Mouse (Mus musculus) spleen, postnatal 36 days (tissue): ENCODE data around the gene Vars.
"Not testable (repeated sequence)": the region's sequence is repeated elsewhere in the genome, so short reads cannot be mapped to it uniquely, and the experiment has no call there.

Experiments used
- DNase-seq, 2 experiments: peaks; one replicate each; pipeline ENCODE4 v3.0.0; 2022; ENCODE audit warnings: low spot score in 2 of 2, mixed read lengths in 1 of 2

Gene Vars

DNA sequence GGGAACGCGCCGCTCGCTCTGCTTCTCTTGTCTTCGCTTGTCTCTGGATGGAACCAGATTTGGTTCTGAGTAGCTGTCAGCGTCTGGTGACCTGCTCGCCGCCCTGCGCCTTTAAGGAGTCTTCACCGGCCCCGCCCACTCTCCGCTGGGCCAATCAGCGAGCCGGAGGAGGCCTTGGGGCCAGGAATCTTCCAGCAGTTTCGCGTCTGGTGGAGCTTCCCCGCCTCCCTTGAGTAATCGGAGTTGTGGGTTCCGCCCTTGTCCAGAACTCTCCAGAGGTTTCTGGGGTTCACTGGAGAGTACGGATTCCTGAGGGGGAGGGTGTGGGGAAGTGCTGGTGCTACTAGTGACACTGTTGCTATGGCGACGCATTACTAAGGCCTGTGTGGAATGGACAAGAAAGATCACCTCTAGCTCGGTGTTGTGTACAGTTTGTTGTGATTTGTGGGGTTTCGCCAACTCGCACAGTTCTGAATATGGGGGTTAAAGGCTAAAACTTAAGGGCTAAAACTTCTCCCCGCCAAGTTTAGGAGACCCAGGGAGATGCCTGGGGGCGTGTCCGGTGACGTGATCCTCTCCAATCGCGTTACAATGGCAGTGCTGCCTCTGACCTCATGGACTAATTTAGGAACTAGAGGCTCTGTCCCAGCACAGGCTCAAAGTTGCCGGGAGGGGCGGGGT is 28.6 kb upstream of the Vars start, which contains the start of the genes Hspa1a and Hspa1l:
Gene Hspa1a, minus strand, starts transcription at position 88 of the 681 bp plus-strand sequence.
Gene Hspa1l, plus strand, starts transcription at position 635 of the 681 bp plus-strand sequence.
- DNase-seq, result peak; percentile 64 to 67

DNA sequence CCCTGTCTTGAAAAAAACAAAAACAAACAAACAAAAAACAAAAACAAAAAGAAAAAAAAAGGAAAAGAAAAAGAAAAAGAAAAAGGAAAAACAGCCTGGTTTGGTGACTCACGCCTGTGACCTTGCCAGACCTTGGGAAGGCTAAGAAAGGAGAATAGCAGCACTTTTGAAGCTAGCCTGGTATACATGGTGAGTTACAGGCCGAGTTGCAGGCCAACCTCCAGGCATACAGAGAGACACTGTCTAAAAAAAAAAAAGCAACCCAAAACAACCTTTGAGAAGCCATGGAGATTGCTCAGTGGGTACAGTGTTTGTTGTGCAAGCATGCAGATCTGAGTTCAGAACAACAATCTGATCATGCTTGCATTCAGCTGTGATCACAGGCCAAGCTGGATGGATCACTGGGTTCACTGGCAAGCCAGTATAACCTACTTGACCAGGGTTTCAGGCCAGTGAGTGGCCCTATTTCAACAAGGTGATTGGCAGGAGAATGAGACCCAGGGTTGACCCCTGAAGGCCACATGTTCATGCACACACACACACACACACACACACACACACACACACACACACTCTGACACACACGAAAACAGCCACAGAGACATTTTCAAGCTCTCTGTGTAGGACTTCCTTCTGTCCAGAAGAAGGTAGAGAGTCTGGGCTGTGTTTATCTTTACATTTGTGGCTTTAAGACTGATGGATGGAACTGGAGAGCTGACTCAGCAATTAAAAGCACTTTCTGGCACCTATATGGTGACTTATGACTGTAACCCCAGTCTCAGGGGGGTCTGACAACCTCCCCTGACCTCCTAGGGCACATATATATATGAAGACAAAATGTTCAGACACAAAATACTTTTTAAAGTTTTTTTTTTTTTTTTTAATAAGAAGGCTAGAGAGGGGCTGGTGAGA is 24.9 kb upstream of the Vars start:
- no peak for DNase-seq

DNA sequence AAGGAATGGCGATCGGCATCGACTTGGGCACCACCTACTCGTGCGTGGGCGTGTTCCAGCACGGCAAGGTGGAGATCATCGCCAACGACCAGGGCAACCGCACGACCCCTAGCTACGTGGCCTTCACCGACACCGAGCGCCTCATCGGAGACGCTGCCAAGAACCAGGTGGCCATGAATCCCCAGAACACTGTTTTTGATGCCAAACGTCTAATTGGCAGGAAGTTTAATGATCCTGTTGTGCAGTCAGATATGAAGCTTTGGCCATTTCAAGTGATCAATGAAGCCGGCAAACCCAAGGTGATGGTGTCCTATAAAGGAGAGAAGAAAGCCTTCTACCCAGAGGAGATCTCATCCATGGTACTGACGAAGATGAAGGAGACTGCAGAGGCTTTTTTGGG is 23.8 kb upstream of the Vars start:
- no peak for DNase-seq

DNA sequence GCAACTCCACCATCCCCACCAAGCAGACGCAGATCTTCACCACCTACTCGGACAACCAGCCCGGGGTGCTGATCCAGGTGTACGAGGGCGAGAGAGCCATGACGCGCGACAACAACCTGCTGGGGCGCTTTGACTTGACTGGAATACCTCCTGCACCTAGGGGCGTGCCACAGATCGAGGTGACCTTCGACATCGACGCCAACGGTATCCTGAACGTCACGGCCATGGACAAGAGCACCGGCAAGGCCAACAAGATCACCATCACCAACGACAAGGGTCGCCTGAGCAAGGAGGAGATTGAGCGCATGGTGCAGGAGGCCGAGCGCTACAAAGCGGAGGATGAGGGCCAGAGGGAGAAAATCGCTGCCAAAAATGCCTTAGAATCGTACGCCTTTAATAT is 22.5 kb upstream of the Vars start:
- DNase-seq, result no peak

DNA sequence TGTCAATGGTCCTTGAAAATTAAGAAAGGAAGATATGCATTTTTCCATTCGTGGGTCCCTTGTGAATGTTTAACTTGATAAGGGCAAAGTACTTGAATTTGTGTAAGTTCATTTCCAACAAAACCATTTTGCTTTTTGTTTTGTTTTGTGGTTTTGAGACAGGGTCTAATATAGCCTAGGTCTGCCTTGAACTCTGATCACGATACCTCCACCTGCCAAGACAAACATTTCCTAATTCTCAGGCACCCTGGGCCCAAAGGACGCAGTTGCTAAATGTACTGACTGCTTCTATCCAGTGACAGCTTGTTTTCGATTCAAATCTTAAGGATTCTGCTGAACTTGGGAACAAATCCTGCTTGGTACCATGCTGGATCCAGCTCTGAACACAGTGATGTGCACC is 21.2 kb upstream of the Vars start:
- no peak for DNase-seq

DNA sequence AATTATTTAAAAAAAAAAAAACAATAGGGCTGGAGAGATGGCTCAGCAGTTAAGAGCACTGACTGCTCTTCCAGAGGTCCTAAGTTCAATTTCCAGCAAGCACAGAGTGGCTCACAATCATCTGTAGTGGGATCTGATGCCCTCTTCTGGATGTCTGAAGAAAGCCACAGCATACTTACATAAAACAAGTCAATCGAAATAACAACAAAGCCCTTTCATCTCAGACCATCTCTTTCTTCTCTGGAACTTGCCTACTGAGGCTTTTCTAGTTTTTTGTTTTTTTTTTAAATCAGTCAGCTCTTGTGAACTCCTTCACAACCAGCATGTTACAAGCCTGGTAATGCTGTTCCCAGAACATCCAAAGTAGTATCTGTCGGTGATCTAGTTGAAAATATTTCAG is 20.1 kb upstream of the Vars start:
- peak; percentile 33 to 52 for DNase-seq

DNA sequence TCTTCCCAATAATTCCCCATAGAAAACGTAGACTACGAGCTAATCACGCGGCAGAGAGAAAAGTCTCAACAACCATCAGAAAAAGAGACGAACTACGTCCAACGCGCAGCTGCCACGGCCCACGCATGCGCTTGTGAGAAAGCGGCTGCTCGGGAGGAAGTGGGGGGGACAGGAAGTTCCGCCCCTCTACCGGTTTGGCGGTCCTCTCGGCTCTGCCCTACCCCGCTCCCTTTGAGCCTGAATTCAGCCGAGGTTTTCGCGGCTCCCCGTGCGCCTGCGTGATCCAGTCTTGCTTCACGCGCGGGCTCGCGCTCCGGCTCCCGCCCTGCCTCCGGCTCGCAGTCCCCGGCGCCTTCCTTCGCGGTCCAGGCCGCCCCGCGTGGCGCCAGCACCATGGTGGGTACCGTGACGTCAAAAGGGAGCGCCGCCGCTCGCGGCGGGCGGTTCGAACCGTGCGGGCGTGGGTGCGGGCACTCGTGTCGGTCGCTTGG is 19.1 kb upstream of the Vars start, which contains the start of gene Lsm2:
Gene Lsm2, plus strand, starts transcription at position 173 of the 491 bp plus-strand sequence.
- peak; percentile 92 for DNase-seq

DNA sequence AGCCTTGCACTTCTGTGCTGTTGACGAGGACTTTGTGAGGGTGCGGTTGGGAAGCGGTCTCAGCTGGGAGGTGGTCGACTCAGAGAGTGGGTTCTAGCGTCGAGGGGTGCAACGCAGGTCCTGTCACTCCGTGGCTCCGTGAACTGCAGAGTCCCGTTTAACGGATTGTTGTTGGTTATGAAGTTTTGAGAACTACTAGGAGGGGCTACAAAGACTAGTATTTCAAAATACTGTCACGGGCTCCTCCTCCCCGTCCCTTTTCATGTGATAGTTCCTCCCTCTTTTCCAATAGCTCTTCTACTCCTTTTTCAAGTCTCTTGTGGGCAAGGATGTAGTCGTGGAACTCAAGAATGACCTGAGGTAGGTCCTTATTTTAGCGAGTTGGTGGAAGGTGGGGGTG is 18.5 kb upstream of the Vars start:
- no peak for DNase-seq

DNA sequence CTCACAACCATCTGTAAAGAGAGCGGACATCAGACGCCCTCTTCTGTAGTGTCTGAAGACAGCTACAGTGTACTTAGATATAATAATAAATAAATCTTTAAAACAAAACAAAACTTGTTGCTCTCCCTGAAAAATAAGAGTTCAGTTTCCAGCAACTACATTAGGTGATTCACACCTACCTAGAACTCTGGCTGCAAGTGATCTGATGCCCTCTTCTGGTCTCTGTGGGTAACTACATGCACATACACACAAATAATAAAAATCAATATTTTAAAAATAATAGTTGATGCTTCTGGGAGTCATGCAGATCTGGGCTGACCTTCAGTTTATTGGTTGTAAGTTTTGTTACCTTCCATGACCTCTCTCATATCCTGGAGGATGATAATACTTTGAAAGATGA is 16.6 kb upstream of the Vars start:
- DNase-seq, result no peak

DNA sequence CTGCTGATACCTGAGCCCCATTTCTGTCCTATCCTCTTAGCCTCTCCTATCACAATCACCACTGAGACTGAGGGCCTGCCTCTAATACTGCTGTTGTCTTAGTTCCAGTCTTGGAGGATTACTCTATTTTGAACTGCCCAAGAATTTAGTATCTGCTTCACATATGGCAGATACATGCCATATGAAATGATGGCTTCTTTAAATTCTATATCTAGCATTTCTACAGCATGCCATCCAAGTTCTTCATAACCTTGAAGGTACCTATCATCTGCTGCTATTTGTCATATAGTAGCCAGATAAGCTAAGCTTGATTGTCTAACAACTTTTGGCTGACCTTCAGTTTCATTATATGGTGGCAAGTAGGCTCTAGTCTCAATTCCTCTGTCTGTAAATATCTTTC is 6.0 kb upstream of the Vars start:
- DNase-seq, result no peak

DNA sequence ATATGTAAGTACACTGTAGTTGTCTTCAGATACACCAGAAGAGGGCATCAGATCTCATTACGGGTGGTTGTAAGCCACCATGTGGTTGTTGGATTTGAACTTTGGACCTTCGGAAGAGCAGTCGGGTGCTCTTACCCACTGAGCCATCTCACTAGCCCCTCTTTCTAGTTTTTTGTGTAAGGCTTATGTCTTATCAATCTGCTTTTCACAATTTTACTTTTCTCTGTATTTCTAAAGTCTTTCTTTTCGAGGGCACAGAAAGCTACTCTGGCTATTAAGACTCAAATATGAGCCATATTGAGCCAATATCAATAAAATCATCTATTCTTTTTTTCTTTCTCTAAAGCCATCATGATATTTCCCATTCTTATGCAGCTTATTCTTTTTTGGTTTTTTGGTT is 5.6 kb upstream of the Vars start:
- DNase-seq, result not testable (repeated sequence)

DNA sequence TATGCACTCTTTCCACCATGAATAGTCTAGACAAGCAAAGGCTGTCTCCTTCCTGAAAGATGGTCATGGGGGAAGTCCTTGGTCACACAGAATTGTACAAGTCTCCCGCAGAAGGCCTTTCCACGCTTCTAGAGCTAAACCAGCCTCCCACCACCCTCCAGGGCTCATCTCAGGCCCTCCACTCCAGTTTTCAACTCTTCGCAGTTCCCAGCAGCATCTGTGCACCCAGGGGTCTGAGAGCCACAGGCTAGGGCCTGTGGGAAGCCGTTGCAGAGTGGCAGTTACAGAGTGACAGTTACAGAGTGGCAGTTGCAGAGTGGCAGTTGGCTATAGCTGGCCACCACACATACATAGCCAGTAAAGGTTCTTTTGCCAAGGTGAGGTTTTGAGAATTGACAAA is 4.9 kb upstream of the Vars start:
- not testable (repeated sequence) for DNase-seq

DNA sequence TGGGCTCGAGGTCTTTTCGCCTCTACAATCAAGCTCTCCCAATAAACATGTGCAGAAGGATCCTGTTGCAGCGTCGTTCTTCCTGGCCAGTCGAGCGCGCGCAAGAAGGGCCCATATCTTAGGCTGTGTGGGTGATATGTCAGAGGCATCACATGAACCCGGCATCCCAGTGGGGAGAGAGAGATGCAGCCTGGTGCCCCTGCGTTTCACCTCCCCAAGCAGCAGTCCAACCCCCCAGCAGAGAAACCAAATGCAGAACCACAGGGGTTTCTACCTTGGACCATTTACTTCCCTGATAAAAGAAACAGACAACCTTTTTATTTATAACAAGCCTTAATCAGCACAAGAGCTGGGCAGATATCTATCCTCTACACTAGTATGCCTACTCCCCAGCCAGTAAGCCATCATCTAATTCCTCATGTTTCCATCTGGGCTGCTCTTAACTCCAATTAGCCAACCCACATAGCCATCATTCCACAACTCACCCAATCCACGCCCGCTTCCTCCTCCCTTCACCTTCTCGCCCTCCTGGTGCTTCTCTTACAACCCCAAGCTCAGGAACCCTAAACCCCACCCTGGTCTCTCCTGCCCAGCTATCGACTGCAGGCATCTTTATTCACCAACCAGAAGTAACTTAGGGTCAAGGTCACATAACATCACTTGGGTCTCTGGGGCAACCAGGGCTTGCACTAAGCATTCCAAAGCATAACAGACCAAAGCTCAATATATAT is 4.2 kb upstream of the Vars start:
- DNase-seq, result no peak

DNA sequence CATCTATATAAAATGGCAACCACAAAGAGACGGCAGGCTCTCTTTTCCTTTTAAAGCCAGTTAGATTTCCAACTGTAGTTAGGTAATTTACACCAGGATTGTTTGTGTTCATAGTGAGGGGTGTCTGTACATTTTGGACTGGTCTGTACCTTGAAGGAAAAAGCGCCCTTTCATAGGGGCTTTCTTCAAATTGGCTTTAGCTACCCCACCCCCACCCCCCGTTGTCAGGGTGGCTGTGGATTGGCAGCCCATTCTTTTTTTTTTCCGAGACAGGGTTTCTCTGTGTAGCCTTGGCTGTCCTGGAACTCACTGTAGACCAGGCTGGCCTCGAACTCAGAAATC is 3.7 kb upstream of the Vars start:
- DNase-seq, result no peak

DNA sequence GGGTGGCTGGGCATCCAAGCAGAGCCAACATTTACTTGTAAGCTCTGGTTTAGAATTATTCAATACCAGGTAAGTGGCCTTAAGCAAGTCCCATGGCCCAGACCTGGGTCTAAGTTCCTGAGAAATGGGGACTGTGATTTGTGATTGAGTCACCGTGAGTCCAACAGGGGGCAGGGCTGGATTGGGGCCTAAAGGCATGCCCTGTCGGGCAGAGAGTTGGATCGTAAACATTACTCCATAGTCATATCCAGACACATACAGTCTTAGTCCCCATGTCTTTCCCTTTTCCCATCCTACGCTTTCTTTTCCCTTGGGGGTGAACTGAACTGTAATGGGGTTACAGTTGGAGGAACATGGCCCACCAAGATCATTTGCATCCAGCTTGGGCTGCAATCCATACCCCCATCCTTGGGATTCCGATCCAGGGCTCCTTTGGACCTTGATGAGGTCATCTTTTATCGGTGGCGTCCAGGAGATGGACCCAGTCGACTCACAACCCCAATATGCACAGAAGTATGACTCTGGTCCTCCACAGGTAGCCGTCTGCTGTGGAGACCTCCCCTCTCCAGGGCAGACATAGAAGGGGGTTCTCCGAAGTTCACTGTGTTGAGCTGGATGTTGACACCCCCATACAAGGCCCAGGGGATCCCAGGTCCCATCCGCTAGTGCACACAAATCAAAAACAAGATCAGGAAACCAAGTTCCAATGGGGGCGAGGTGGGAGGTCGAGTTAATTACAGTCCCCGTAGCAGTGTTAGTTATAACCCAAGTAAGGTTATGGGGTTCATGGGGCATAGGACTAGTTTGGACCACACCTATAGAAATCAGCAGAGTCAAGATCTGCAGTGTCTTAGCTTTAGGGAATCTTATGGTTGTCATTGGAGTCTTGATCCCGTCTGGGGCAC is 2.0 kb upstream of the Vars start:
- no peak for DNase-seq

DNA sequence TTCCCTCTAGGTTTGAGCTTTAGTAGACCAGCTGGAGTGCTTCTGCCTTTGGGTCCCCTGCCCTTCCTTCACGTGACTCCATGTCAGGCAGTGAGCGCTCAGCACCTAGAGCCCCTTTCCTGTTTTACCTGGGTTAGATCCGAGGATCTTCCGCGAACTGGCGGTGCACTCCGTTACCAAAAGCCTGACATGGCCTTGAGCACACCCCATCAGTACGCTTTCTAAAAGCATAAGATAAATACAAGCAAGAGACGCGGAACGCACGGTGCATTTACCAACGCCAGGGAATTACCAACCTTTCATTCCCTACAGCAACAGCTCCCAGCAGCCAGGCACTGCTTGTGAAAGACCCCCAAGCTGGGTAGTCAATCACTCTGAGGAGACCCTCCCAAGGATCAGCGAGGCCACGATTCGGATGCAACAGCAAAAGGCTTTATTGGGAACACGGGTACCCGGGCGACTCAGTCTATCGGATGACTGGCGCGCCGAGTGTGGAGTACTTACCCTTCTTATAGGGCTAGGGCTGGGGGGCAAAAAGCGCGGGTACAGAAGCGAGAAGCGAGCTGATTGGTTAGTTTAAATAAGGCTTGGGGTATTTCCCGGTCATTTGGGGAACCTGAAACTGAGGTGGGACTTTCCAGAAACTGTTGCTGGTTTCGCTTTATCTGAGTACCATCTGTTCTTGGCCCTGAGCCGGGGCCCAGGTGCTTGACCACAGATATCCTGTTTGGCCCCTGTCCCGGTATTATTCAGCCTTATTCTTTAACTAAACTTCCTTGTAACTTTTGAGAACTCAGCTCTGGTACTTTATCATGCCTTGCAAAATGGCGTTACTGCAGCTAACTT is 693 bp upstream of the Vars start:
- DNase-seq, result peak; percentile 73 to 78

DNA sequence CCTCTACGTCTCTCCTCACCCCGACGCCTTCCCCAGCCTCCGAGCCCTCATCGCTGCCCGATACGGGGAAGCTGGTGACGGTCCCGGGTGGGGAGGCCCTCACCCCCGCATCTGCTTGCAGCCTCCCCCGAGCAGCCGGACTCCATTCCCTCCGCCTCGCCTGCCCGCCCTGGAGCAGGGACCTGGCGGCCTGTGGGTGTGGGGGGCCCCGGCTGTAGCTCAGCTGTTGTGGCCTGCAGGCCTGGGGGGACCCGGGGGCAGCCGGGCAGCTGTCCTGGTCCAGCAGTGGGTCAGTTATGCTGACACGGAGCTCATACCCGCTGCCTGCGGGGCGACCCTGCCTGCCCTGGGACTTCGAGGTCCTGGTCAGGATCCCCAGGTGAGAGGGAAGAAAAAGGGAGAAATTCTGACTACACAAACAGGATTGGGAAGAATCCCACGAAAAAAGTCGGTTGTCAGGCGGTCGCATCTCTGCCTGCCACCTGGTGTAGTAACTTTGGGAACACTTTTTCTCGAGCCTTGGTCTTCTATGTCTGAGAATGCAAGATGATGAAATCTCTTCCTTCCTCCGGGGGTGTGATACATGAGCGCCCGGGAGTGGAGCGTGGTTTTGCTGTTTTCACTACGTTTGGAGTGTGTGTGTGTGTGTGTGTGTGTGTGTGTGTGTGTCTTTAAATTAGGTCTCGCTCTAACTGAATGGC is 815 bp downstream of the Vars start:
- peak; percentile 62 to 66 for DNase-seq

DNA sequence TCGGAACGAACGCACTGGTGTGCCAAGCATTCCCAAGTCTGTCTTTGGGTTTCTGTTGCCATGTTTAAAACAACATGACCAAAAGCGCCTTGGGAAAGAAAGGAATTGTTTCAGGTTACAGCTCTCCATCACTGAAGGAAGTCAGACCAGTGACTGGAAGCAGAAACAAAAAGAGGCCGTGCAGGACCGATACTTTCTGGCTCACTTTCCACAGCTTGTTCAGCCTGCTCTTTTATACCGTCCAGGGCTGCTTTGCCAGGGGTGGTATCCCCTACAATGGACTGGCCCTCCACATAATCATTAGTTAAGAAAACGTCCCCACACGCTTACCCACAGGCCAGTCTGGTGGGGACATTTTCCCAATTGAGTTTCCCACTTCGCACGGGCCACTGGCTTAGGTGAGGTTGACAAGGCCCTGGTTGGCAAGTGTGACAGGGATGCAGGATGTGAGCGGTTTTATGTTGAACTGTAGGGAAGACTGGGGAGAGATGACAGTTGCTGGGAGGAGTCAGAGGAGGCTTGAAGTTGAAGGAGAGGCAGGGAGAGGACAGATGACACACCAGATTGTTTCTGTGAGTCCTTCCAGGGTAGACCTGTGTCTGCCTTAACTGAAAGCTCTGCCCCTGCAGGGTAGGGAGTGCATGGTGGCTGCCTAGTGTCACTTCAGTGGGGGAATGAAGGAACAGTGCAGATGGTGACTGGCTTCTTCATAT is 1.5 kb downstream of the Vars start:
- DNase-seq, result no peak
